Mouse (Mus musculus): ENCODE measurements around the gene Cmtm2a.
"Not testable (repeated sequence)": the region's sequence is repeated elsewhere in the genome, so short reads cannot be mapped to it uniquely, and the experiment has no call there.

The Cmtm2a gene

DNA sequence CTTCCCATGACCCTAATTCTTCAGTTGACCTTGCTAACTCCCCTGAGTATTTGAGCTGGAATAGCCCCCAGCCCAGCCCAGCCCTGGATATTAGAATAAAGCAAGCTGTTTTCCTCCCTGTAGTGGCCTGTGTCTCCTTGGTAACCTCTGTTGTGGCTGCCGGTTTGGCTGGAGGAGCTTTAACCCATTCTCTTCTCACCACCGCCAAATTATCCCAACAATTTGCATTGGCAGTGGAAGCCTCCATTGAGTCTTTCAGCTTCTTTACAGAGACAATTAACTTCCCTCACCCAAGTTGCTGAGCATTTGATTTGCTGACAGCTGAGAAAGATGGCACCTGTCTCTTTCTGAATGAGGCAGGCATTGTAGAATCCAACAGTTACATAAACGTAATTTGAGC, 8.6 kb upstream of the Cmtm2a start:
- DNase-seq (ENCODE audit: low spot score in 2 of 2), result not testable (repeated sequence)

DNA sequence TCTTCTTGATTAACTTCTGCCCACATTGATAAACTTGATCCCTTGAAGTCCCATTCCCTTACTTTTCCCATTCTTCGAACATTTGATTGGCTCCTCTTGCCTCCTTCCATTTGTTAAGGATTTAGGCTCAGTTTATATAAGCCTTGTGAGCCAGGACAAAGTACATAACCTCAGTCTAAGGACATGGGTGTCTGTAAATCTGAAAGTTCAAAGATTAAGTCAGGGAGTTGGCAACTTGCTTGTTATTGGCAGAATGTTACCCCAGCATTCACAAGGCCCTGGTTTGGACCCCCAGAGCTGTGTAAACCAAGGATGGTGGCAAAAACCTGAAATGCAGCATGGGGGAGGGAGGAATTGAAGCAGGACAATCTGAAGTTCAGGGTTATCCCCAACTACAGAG, 1.4 kb upstream of the Cmtm2a start:
- no peak for DNase-seq (ENCODE audit: low spot score in 2 of 2)

DNA sequence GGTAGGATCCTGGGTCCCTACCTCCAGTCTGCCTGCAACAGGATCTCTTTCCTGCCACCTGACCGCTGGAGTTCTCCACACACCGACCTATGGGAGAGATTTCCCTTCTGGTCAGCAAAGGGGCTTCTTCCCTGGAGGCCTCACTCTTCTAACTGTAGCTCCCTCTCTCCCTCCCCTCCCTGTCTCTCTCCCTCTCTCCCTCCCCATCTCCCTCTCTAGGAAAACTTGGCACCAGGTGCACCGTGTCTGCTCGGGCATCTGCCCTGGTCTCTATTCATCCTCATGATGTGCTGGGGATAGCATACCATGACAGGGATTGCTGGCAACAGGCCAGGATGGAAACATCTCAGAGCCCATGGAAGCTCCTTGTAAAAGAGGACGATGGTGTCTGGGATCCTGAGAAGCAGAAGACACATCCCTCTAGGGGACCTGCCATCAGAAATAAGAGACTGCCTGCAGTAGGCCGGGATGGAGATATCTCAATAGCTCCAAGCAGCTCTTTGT, 24.0 kb downstream of the Cmtm2a start:
- no peak for DNase-seq (ENCODE audit: low spot score in 2 of 2)

DNA sequence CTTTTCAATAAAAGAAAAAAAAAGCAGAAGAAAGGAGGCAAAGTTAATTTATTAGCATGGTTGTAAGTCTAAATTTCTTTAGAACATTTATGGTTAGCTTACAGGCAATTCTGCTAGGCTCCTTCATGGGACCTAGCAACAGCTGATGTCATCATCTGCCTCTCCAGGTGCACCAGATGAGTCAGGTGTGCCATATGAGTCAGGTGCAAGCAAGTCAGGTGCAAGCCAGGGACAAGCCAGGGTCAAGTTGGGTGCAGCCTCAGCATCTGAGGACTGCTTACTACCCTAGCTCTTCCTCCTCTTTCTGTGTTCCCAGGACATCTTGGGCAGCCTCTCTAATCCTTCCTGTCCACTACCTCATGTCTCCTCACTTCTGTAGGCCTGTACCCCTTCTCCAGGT, 24.6 kb downstream of the Cmtm2a start:
- no peak for DNase-seq (ENCODE audit: low spot score in 2 of 2)

DNA sequence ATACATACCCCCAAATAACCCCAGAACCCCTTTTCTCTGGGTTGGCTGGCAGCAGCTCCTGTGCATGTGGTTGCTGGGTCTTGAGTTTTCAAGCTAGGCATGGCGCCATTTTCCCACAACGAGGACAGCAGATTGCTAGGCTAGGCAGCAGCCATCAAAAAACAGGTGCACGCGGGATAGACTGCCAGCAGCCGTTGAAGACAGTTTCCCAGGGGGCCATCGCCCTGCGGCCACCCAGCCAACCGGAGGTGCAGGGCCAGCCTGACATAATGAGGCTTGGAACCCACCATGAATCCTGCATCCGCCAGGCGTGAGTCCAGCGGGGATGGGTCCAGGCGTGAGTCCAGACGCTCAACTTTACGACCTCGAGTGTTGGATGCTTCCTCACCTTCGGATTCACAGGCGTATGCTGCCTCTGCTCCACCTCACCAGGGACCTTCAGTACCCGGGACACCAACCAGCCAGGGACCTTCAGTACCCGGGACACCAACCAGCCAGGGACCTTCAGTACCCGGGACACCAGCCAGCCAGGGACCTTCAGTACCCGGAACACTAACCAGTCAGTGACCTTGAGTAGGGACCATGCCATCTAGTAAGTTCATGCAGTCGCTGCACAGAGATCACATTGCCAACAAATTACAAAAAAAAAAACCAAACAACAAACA, 28.6 kb downstream of the Cmtm2a start:
- not testable (repeated sequence) for DNase-seq (ENCODE audit: low spot score in 2 of 2)

DNA sequence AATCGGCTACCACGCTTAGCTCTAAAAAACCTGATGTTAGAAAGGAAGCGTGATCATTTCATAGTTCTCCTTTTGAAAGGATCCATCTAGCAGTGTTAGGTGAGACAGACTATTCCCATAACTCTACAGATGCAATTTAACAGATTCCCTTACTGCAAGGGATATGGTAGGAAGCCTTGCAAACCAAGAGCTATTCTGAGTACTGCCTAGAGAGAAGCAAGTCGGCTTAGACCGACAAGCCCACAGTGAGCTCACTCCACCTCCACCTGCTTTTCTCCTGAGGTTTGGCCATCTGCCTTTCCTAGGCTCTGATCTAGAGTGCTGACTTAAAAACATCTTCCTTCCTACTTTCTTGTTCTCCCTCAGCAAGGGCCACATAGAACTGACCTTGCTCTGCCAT, 31.2 kb downstream of the Cmtm2a start:
- DNase-seq (ENCODE audit: low spot score in 2 of 2), result not testable (repeated sequence)

DNA sequence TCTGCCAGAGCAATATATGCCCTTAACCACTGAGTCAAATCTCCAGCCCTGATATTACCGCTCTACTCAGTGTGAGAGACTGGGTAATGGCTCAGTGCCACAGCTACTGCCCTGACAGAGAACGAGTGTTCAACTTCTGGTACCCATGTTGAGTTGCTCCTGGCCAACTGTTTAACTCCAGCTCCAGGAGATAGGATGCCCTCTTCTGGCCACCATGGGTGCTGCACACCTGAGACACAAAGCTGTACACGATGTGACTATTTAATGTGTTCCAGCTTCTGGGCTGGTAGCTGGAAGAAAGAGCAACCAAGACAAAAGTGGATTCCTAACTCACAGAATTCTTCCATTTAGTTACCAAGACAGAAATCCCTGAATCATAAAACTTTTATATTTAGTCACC, 40.0 kb downstream of the Cmtm2a start:
- DNase-seq (ENCODE audit: low spot score in 2 of 2), result peak in 1 of 2 experiments; percentile 14

DNA sequence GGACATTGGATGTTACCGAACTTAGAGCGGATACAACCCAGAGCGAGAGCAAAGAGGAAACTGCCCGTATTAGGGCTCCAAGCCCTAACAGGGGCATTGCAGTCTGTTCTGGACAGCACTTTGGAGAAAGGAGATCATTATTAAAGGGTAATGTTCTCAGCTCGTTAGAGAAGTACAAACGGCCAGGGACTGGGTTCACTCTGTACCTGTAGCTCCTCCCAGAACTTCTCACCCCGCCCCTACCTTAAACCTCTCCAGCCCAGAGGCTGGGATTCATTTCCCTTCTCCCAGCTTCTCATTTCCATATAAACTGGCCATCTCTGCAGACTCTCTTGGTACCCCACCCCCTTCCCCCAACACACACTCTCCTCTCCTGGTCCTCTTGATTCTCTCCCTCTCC, 41.5 kb downstream of the Cmtm2a start:
- no peak for DNase-seq (ENCODE audit: low spot score in 2 of 2)

DNA sequence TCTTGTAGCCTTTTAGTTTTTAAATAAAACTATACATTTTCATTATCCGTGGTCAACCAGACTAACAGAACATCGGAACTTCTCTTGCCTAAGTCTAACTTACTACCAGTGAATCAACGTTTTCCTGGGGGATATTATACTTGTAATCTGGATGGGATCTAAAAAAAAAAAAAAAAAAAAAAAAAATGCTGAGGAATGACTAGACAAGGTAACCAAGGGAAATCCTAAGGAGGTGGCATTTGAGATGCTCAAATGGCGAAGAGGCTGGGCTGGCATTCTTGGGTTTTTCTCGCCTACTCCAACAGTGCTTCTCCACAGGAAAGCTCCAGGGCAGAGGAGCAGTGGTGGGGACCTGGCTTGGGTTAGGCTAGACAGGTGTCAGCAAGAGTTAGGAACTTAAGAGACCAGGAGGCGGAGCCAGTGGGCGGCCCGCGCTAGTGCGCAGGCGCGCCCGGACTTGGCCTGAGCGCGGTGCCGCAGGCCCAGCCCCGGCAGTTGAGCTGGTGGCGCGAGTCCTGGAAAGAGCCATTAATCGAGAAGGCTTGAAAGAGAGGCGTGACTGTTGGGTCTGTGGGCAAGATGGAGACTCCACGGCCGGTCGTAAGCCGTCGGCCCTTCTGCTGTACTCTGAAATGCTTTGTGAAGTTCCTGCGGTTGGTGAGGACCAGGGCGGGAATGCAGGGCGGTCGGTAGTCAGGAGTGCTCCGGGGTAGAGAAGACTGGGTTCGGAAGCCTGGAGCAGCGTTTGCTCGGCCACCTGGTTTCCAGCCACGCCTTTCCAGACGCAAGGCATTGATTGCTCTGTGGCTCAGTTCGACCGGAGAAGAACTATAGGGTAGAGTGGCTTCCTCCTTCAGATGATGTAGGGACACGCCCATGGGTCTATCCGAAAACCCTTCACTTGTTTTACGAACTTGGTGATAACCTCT, 42.3 kb downstream of the Cmtm2a start, which contains the start of gene Cklf:
Gene Cklf, plus strand, starts transcription at position 423 of the 929 bp plus-strand sequence.
- peak; percentile 78 to 81 for DNase-seq (ENCODE audit: low spot score in 2 of 2)

DNA sequence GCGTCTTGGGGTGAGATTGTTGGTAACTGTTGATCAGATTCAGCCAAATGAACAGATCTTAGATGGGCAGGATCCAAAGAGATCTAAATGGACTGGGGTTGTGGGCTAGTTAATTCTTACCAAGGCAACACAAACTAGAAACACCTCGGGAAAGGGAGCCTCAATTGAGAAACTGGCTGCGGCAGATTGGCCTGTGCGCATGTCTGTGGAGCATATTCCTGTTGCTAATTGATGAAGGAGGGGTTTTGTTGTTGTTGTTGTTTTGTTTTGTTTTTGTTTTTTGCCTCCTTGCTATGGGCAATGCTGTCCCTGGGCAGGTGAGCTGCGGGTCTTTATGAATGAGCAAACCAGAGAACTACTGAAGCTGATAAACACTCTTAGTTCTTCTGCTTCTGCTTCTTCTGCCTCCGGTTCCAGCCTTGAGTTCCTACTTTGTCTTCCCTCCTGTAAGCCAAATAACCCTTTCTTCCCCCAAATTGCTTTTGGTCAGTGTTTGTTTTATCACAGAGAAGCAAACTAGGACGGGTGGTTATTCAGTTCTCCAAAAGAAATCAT, 43.5 kb downstream of the Cmtm2a start:
- no peak for DNase-seq (ENCODE audit: low spot score in 2 of 2)

DNA sequence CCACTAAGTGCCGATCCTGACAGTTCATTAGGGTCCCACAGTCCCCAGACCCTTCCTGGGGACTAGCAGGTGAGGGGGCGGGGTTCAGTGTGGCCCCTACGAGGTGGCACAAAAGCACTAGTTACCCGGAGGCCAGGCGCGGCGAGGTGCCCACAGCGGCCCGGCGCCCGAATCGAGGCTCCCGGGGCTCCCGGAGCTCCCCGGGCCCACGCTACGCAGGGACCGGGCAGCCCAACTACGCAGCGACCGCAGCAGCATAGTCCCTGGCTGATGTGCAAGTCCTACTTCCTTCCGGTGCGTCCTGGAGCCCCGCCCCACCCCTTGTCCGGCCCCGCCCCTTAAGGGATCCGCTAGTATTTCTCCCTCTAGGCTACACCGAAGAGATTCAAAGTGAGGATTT, 44.7 kb downstream of the Cmtm2a start, which contains the start of gene Tk2:
Gene Tk2, minus strand, starts transcription at position 283 of the 400 bp plus-strand sequence.
- DNase-seq (ENCODE audit: low spot score in 2 of 2), result peak; percentile 69 to 73

DNA sequence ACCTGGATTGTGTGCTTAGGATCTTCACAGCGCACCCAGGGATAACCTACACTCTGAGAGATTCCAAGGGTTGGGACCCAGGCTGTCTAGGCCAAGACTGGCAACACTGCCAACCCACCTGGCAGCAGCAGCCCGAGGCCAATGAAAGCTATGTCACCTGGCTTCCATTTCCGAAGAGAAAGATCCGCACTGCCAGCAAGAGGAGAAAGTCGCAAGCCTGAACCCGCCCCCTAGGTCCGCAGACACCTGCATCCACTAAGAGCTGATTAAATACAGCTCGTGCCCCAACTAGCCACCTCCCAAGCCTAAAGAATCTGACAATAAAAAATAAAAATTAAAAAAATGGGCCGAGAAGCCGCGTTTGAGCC, 45.1 kb downstream of the Cmtm2a start:
- no peak for DNase-seq (ENCODE audit: low spot score in 2 of 2)

DNA sequence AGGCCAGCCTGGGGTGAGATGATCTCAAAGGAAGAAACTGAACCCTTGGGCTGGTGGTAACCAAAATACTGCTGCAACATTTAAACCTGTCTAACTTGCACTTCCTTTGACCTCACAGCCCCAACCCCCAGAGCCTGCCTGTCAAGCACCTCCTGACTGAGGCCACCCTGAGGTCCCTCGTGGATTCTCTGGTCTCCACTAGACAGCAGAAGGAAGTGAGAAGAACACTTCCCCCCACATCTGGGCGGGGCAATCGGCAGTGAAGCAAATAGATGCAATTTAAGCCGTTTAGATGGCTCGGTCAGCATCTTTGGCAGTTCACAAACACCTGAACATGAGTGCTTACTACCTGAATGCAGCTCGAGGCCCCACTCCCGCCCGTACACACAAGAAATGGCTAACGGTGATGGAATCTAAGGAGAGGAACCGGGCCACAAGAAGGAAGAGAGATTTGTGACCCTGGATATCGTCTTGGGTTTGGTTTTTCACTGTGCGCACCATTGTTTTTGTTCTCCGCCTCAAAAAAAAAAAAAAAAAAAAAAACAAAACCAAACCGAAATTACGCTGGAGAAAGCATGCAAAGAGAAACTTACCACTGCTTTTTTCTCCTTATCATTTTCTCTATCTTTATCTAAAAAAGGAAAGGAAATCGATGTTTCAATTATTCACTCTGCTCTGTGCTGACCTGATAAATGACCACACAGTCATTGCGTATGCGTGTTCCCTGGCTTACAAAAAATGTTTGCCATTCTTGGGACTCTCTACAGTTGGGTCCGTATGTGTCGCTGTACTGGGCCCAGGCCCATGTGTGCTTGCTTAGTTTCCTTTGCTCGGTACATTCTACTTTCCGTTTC, 45.7 kb downstream of the Cmtm2a start:
- no peak for DNase-seq (ENCODE audit: low spot score in 2 of 2)

DNA sequence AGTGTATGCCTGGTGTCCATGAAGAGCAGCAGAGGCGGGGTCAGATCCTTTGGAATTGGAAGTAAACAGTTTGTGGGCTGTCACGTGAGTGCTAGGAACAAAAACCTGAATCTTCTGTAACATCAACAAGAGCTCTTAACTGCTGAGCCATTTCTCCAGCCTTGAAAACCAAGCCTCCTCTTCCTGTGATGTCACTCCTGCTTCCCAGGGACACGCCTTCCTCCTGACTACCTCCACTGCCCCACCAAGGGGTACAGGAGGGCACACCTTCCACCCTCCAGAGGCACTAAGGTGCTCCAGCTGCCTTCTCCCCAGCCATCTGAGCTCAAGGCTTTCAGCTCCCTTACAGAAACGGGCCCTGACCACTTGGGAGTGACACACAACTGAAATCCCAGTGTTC, 46.4 kb downstream of the Cmtm2a start:
- no peak for DNase-seq (ENCODE audit: low spot score in 2 of 2)

DNA sequence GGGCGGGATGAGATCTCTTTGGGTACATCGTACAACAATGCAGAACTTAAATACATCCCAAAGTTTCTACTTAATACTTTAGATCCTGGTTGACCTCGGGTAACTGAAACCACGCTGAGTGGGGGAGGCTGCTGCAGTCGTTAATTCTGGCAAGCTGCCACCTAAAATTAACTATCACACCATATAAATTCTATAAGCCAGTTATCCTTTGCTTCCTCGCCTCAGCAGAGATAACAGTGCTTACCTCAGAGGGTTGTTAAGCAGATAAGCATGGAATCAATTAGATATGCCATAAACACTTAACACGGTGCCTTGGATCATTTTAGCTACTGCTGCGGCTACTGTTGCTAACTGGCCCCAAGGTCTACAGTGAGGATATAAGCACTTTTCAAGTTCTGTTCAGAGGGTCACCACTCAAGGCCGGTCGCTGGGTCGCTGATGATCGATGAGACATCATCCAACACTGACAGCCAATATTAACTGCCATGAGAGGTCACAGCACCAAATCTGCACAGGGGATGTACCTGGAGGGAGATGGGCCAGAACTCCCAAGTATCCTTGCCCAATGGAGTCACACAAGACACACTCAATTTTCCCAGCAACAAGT, 50.8 kb downstream of the Cmtm2a start:
- no peak for DNase-seq (ENCODE audit: low spot score in 2 of 2)

DNA sequence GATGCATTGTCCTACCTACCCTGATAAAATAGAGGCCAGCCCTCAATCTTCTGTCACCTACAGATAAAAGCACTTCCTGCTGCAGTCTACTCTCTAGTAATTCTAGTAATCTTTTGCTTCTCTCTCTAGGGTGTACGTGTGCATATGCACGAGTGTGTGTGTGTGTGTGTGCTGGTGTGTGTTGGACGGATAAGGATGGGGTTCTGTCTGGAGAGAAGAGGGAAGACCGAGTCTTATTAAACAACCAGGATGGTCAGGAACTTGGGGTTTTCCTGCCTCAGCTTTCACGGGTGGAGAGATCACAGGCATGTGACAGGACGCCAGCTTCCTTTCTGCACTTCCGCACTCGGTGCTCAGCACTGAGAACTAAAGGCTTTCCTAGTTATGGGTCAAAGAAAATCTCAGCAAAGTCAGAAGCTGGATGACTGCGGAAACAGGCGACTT, 53.5 kb downstream of the Cmtm2a start:
- no peak for DNase-seq (ENCODE audit: low spot score in 2 of 2)

DNA sequence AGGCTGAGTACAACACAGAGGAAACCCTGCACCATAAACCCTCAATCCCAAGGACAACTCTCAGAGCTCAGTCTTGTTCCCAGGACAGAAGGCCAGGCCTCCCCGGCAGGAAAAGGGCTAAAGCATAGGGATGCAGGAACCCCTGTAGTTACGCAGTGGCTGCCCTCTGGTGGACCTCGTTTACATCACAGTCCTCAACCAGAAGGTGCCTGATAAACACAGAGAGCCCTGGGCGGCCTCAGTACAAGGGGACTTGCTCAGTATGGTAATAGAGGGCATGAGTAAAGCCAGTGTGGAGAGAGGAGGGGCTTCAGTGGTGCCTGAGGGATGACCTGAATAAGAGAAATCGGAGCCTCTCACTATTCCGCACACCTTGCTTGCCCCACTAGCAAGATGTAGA, 58.4 kb downstream of the Cmtm2a start:
- no peak for DNase-seq (ENCODE audit: low spot score in 2 of 2)

DNA sequence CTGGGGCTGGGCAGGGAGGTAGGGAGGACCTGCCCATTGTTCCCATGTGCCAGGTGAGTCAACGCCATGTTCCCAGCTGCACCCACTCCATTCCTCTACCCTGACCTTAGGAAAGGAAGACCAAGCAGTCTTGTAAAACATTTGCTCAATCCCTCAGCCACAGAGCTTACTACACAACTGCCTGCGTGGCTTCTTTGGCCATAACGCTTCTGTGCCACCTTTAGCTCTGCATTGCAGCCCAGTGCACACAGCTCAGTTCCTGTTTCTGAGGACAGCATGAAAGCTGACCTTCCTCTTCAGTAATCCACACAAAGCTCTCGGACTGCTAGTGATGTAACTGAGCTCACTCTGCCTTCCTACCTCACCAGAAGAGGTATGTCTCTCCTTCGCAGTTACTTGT, 60.1 kb downstream of the Cmtm2a start:
- no peak for DNase-seq (ENCODE audit: low spot score in 2 of 2)

DNA sequence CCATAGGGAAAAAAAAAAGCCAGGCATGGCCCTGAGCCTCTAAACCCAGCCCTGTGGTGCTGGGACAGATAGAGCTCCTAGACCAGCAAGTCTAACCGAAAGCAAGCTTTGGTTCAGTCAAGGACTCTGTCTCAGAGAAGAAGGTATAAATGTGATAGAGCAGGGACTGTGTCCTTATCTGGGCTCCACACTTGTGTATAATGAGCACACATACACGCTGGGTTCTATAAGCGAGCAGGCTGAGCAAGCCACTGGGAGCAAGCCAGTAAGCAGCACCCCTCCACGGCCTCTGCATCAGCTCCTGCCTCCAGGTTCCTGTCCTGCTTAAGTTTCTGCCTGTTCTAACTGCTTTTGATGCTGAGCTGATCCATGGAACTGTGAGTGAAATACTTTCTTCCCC, 60.9 kb downstream of the Cmtm2a start:
- no peak for DNase-seq (ENCODE audit: low spot score in 2 of 2)
